ENCODE assay signal across 8 mouse cellular contexts in genomic region chr2:155385090-155385489, GRCm38 (mm10). TPM values are rescaled to one million over a fixed set of nuclear protein-coding genes. Genes with fewer than 3 reads are reported as not detected.
DNase-seq lines count a peak whose midpoint lies in the region; ATAC-seq lines count a peak whose summit lies in the region.

No protein-coding gene starts in this region.

- ATAC-seq in cerebellum, adult (ENCODE audit: insufficient number of reproducible peaks, low FRiP score, low TSS enrichment), result no peak
- ATAC-seq in forebrain, embryonic 16.5 days, result no peak; the same call in 1 of the 2 replicates
- ATAC-seq in hindbrain, embryonic 14.5 days (ENCODE audit: low FRiP score), result no peak
- ATAC-seq in midbrain, embryonic 16.5 days, result no peak

- H3K27me3 ChIP-seq in forebrain, embryonic 16.5 days (replicated peaks; ENCODE audit: control insufficient read depth, insufficient read depth, low read length), result no peaks in the 10 kb centered on the region
- no peaks in the 10 kb centered on the region for H3K27me3 ChIP-seq in hindbrain, embryonic 14.5 days (ENCODE audit: control insufficient read depth, insufficient read depth, low read length)
- no peaks in the 10 kb centered on the region for H3K27me3 ChIP-seq in midbrain, embryonic 16.5 days (ENCODE audit: control insufficient read depth, insufficient read depth, low read depth, low read length)

- intact Hi-C loops in left cerebral cortex, postnatal 14 days (cut with DNase I), result loop anchor here (10.0 kb wide), 2 partner anchors 110 to 150 kb away; partner anchors contain the start of genes Dynlrb1 and Map1lc3a

- no peaks in the 10 kb centered on the region for H3K9me3 ChIP-seq in forebrain, embryonic 16.5 days (ENCODE audit: control insufficient read depth, low read length)
- no peaks in the 10 kb centered on the region for H3K9me3 ChIP-seq in hindbrain, embryonic 14.5 days (ENCODE audit: control insufficient read depth, low read length)
- H3K9me3 ChIP-seq in midbrain, embryonic 16.5 days (replicated peaks; ENCODE audit: control insufficient read depth, low read length, poor library complexity, severe bottlenecking), result no peaks in the 10 kb centered on the region

- peak; percentile 82 for DNase-seq in cerebellum, adult 11 months
- DNase-seq in c-Kit-negative CD71-positive TER-119-positive erythroid progenitor cells, embryonic 14.5 days (ENCODE audit: low read depth, low spot score), result peak; percentile 57
- DNase-seq in hindbrain, embryonic 14.5 days (ENCODE audit: low spot score), result peak; percentile 77
- DNase-seq in left cerebral cortex, postnatal 14 days (ENCODE audit: low spot score in 2 of 2), result peak; percentile 83 to 91
- peak; percentile 71 to 90 for DNase-seq in spleen, postnatal 10 days (ENCODE audit: low spot score in 2 of 2)

- H3K4me3 ChIP-seq in forebrain, embryonic 16.5 days (replicated peaks; ENCODE audit: low read length), result no peak overlapping the region
- H3K4me3 ChIP-seq in hindbrain, embryonic 14.5 days (replicated peaks; ENCODE audit: low read length), result no peak overlapping the region
- no peak overlapping the region for H3K4me3 ChIP-seq in midbrain, embryonic 16.5 days (ENCODE audit: low read depth, low read length)

- 24% methylated on average over 7 of the region's 7 CpGs for WGBS in forebrain, embryonic 16.5 days
- WGBS in hindbrain, embryonic 14.5 days, result 13% methylated on average over 7 of the region's 7 CpGs
- 24% methylated on average over 7 of the region's 7 CpGs for WGBS in midbrain, embryonic 16.5 days

- H3K27ac ChIP-seq in forebrain, embryonic 16.5 days (ENCODE audit: low read length), result peak overlapping the region; percentile 29; the same call in 1 of the 2 replicates
- H3K27ac ChIP-seq in hindbrain, embryonic 14.5 days, result no peak overlapping the region
- H3K27ac ChIP-seq in midbrain, embryonic 16.5 days (ENCODE audit: low read length), result no peak overlapping the region

- H3K36me3 ChIP-seq in forebrain, embryonic 16.5 days (ENCODE audit: control insufficient read depth, insufficient read depth), result peaks cover 14% of the 10 kb centered on the region
- peaks cover 49% of the 10 kb centered on the region for H3K36me3 ChIP-seq in hindbrain, embryonic 14.5 days (replicated peaks; ENCODE audit: control insufficient read depth, insufficient read depth)
- peaks cover 20% of the 10 kb centered on the region for H3K36me3 ChIP-seq in midbrain, embryonic 16.5 days (ENCODE audit: control insufficient read depth, insufficient read depth, low read length)

- peak overlapping the region; percentile 7 for H3K4me2 ChIP-seq in forebrain, embryonic 16.5 days (ENCODE audit: low read length)
- H3K4me2 ChIP-seq in hindbrain, embryonic 14.5 days (replicated peaks), result peak overlapping the region; percentile 28
- H3K4me2 ChIP-seq in midbrain, embryonic 16.5 days (ENCODE audit: low read length), result peak overlapping the region; percentile 37

- peaks cover 50% of the 10 kb centered on the region for H3K4me1 ChIP-seq in forebrain, embryonic 16.5 days (replicated peaks; ENCODE audit: control insufficient read depth, insufficient read depth, low read length)
- H3K4me1 ChIP-seq in hindbrain, embryonic 14.5 days (replicated peaks; ENCODE audit: control insufficient read depth, insufficient read depth, low read length), result peaks cover 50% of the 10 kb centered on the region
- peaks cover 53% of the 10 kb centered on the region for H3K4me1 ChIP-seq in midbrain, embryonic 16.5 days (ENCODE audit: control insufficient read depth, insufficient read depth, low read length)

- H3K9ac ChIP-seq in forebrain, embryonic 16.5 days (replicated peaks; ENCODE audit: low read depth, low read length), result no peak overlapping the region
- H3K9ac ChIP-seq in hindbrain, embryonic 14.5 days, result peak overlapping the region; percentile 50; the same call in 1 of the 2 replicates
- peak overlapping the region; percentile 57 for H3K9ac ChIP-seq in midbrain, embryonic 16.5 days (ENCODE audit: low read depth, low read length)

RNA-seq across cellular contexts. Expression of gene Trp53inp2, which starts 4.2 kb away (rescaled TPM):
- polyA plus RNA-seq in forebrain, embryonic 16.5 days (2015; fragmentation: Nextera tagmentation; extraction: Ambion mirVana), result 82.1 and 83.2 TPM in 2 replicates
- polyA plus RNA-seq in hindbrain, embryonic 14.5 days (2014; fragmentation: Nextera tagmentation; extraction: Ambion mirVana), result 91.6 and 94.6 TPM in 2 replicates
- 100 to 1,000 TPM; 220 to 224 TPM for total RNA-seq in left cerebral cortex, postnatal 14 days (2021)
- 93.1 and 100 TPM in 2 replicates for polyA plus RNA-seq in midbrain, embryonic 16.5 days (2015; fragmentation: Nextera tagmentation; extraction: Ambion mirVana)

RNA-seq across cellular contexts. Expression of gene Pigu, which starts 27.9 kb away (rescaled TPM):
- 53.4 and 60.4 TPM in 2 replicates for polyA plus RNA-seq in forebrain, embryonic 16.5 days (2015; fragmentation: Nextera tagmentation; extraction: Ambion mirVana)
- polyA plus RNA-seq in hindbrain, embryonic 14.5 days (2014; fragmentation: Nextera tagmentation; extraction: Ambion mirVana), result 60.7 and 75.0 TPM in 2 replicates
- 10 to 100 TPM; 25.2 to 27.0 TPM for total RNA-seq in left cerebral cortex, postnatal 14 days (2021)
- polyA plus RNA-seq in midbrain, embryonic 16.5 days (2015; fragmentation: Nextera tagmentation; extraction: Ambion mirVana), result 64.7 and 65.0 TPM in 2 replicates
